Mouse (Mus musculus) stomach, embryonic 14.5 days (tissue): ENCODE results near the gene Slc12a5. TPM values are rescaled to one million over a fixed set of nuclear protein-coding genes. Genes with fewer than 3 reads are reported as not detected.

Experiments
- ATAC-seq: fragments of 200-750 bp; cut with Nextera tagmentation; 2 replicates; pipeline ENCODE4 v1.8.0; 2017; ENCODE audit warnings: low read depth, moderate TSS enrichment; ENCODE audit not compliant: insufficient number of reproducible peaks, insufficient read depth, low FRiP score
- H3K27ac ChIP-seq: fragments of 300-500 bp; sonication (generic); 2 replicates; pipeline ENCODE4 v1.5.1; 2014; ENCODE audit warnings: mild to moderate bottlenecking, low read length, moderate library complexity, mixed read lengths
- H3K27me3 ChIP-seq: fragments of 300-500 bp; sonication (generic); 2 replicates; pipeline ENCODE4 v1.6.1; 2014; ENCODE audit warnings: low read length, control low read depth, mixed read lengths; ENCODE audit not compliant: control insufficient read depth, insufficient read depth
- H3K36me3 ChIP-seq: fragments of 300-500 bp; sonication (generic); 2 replicates; pipeline ENCODE4 v1.6.1; 2014; ENCODE audit warnings: mild to moderate bottlenecking, control low read depth, low read length, moderate library complexity, mixed read lengths; ENCODE audit not compliant: control insufficient read depth, insufficient read depth
- H3K4me1 ChIP-seq: fragments of 300-500 bp; sonication (generic); 2 replicates; pipeline ENCODE4 v1.6.1; 2014; ENCODE audit warnings: low read length, control low read depth, mixed read lengths; ENCODE audit not compliant: control insufficient read depth, insufficient read depth
- H3K4me2 ChIP-seq: fragments of 300-500 bp; sonication (generic); replicated peaks from 2 replicates; pipeline ENCODE4 v1.6.1; 2014; ENCODE audit warnings: low read depth, low read length, control low read depth
- H3K4me3 ChIP-seq: fragments of 300-500 bp; sonication (generic); 2 replicates; pipeline ENCODE4 v1.5.1; 2014; ENCODE audit warnings: low read depth, low read length, control low read depth
- H3K9ac ChIP-seq: fragments of 300-500 bp; sonication (generic); replicated peaks from 2 replicates; pipeline ENCODE4 v1.6.1; 2014; ENCODE audit warnings: low read depth, mild to moderate bottlenecking, control low read depth, low read length, moderate library complexity, mixed read lengths
- H3K9me3 ChIP-seq: fragments of 300-500 bp; sonication (generic); 2 replicates; pipeline ENCODE4 v1.6.1; 2016; ENCODE audit warnings: low read depth, low read length, control low read depth; ENCODE audit not compliant: control insufficient read depth
- WGBS: fragments of 180-500 bp; shearing (Covaris S2); extraction: QIAGEN DNeasy Blood & Tissue Kit; methylation state at CpG from one replicate; pipeline ENCODE4 v1.1.7; 2014; 5-methylcytosine and 5-hydroxymethylcytosine counted together
- polyA plus RNA-seq: library from polyadenylated mRNA; unstranded; fragments of >200 nt; fragmentation: Nextera tagmentation; extraction: Ambion mirVana; gene quantifications from 2 replicates; pipeline ENCODE4 v1.2.1, GENCODE M21; 2014

Gene Slc12a5
- polyA plus RNA-seq, 1 experiment from 2014 or later, result 2.1 TPM

DNA sequence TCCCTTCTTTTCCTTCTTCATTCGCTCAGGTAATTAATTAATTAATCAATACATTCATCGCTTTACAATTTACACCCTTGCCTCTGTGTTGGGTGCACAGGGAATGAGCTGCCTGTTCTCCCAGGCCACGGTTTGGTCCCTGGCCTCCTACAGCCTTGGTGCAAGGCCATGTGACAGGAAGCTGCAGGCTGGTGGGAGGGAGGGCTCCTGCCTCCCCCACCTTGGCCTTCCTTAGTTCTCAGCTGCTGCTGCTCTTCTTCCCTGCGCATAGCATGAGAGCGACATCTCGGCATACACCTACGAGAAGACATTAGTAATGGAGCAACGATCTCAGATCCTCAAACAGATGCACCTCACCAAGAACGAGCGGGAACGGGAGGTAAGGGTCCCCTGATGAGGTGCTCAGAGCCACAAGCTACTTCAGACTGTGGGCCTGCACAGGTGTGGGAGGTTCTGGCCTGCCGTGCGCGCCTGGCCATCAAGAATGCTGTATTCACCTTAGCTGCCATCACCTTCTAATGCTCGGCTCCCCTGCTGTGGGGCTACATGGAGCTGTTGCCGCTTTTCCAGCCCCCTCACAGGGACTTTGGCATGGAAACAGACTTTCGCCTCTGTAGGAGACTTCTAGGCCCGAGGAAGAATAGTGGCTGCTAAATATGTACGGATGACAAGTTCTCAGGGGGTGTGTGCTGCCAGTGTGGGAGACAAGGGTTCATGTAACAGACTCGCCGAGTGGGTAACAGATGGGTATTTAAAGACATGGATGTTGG, 34.2 kb downstream of the Slc12a5 start:
- 59% methylated on average over 21 of the region's 21 CpGs for WGBS
- H3K36me3 ChIP-seq, result peaks cover under 1% of the 10 kb centered on the region; the same call in 1 of the 2 replicates
- H3K4me3 ChIP-seq, result no peak overlapping the region
- H3K9me3 ChIP-seq, result no peaks in the 10 kb centered on the region
- peaks cover 15% of the 10 kb centered on the region for H3K4me1 ChIP-seq
- no peak overlapping the region for H3K27ac ChIP-seq
- no peak for ATAC-seq
- peaks cover 12% of the 10 kb centered on the region; the same call in 1 of the 2 replicates for H3K27me3 ChIP-seq
- H3K9ac ChIP-seq, result no peak overlapping the region
- no peak overlapping the region for H3K4me2 ChIP-seq

DNA sequence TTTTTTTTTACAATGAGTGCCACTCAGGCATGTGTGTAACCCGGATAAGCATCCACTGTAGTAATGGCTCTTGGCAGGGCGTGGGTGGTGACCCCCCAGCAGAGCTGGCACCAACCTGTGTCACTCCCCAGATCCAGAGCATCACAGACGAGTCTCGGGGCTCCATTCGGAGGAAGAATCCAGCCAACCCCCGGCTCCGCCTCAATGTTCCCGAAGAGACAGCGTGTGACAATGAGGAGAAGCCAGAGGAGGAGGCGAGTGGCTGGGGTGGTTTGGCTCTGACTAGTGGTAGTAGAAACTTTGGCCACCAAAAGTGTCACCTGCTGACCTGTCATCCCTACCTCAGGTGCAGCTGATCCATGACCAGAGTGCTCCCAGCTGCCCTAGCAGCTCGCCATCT, 35.4 kb downstream of the Slc12a5 start:
- Histone ChIP-seq H3K9ac (no peak overlapping the region), H3K4me2 (no peak overlapping the region), H3K4me3 (no peak overlapping the region), H3K9me3 (no peaks in the 10 kb centered on the region), H3K36me3 (peaks cover 9% of the 10 kb centered on the region), H3K27ac (no peak overlapping the region), H3K4me1 (peaks cover 15% of the 10 kb centered on the region), H3K27me3 (peaks cover 12% of the 10 kb centered on the region; the same call in 1 of the 2 replicates)
- 69% methylated on average over 11 of the region's 11 CpGs for WGBS
- no peak for ATAC-seq

DNA sequence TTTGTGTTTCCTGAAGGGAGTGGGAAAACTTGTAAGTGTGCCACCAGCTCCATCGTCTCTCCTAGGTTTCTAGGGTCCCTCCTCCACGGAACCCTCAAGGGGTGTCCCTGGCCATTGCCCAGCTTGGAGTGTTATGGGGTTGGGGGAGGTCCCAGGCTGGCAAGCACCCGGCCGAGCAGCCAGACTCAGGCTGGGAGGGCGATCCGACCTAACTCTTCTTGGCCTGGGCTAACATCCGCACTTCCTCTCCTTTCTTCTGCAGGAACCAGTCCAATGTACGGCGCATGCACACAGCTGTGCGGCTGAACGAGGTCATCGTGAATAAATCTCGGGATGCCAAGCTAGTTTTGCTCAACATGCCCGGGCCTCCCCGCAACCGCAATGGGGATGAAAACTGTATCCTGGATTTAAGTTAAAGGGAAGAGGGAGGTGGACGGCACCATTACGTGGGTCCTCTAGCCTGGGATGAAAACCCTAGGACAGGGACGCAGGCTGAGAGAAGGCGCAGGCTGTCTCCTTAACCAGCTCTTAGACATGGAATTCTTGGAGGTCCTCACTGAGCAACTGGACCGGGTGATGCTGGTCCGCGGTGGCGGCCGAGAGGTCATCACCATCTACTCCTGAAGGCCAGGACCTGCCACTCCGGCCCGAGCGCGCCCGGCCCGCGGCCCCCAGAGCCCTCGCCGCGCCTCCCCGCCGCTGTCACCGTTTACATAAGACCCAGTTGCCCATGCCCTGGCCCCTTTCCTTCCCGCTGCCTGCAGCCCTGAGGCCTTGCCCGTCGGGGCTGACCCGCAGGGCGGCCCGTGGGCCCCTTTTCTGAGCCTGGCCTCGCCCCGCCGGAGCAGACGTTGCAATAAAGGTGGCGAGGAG, 36.5 kb downstream of the Slc12a5 start:
- H3K4me1 ChIP-seq, result peaks cover 15% of the 10 kb centered on the region
- no peak for ATAC-seq
- peaks cover 20% of the 10 kb centered on the region for H3K36me3 ChIP-seq
- 8% methylated on average over 40 of the region's 49 CpGs for WGBS
- H3K4me2 ChIP-seq, result peak overlapping the region; percentile 62
- peaks cover 12% of the 10 kb centered on the region; the same call in 1 of the 2 replicates for H3K27me3 ChIP-seq
- H3K9me3 ChIP-seq, result no peaks in the 10 kb centered on the region
- H3K27ac ChIP-seq, result no peak overlapping the region
- peak overlapping the region; percentile 29 for H3K4me3 ChIP-seq
- H3K9ac ChIP-seq, result no peak overlapping the region

DNA sequence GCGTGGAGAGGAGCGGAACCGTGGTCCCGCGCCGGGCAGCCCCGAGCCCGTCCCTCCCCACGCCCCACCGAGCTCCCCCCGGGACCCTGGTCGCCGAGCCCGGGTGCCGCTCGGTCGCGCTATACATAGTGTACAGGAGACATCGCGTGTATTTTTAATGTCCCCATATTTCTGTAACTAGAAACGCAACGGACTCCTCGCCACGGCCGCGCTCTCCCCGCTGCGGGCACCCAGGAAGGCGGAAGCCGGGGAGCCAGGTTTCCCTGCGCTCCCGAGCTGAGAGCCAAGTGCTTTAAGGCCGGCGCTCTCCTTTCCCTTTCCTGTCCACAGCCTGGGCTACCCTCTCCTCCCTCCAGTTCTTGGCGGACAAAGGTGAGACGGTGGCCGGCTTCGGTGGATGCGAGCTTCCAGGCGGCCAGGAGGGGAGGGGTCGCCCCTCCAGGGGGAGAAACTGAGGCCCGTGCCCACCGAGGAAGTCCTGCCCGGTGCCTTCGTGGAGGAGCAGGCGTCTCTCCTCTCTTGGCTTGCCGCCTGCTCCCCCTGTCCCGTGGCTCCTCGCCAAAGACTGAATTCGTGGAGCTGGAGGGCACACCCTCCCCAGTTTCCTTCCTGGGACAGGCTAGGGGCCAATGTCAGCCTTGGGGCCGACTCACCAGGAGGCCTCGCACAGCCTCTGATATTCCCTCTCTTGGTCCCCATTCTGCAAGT, 37.3 kb downstream of the Slc12a5 start:
- Histone ChIP-seq H3K9ac (no peak overlapping the region), H3K4me3 (peak overlapping the region; percentile 29), H3K27ac (no peak overlapping the region), H3K4me1 (peaks cover 15% of the 10 kb centered on the region), H3K36me3 (peaks cover 28% of the 10 kb centered on the region), H3K27me3 (peaks cover 12% of the 10 kb centered on the region; the same call in 1 of the 2 replicates), H3K9me3 (no peaks in the 10 kb centered on the region), H3K4me2 (peak overlapping the region; percentile 62)
- ATAC-seq, result no peak
- under 1% methylated on average over 50 of the region's 52 CpGs for WGBS

DNA sequence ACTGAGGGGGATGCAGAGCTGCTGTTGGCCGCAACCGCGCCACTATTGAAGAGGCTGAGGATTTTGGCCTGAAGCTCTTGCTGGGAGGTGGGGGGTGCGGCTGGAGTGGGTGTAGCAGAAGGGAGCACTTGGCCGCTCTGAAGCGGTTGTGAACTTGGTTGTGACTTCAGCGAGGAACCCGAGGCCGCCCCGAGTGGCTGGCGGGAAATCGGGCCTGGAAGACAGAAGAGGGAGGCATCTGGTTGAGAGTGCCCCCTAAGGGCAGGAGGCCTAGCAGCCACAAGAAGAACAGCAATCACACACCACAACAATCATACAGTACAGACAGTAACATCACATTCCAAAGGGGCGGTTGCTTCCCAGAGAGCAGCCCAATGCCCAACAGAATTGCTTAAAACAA, 41.4 kb downstream of the Slc12a5 start:
- Histone ChIP-seq H3K9me3 (no peaks in the 10 kb centered on the region), H3K4me3 (no peak overlapping the region), H3K9ac (no peak overlapping the region), H3K27me3 (peaks cover 12% of the 10 kb centered on the region; the same call in 1 of the 2 replicates), H3K27ac (no peak overlapping the region), H3K36me3 (peaks cover 65% of the 10 kb centered on the region), H3K4me1 (peaks cover 15% of the 10 kb centered on the region), H3K4me2 (no peak overlapping the region)
- WGBS, result 87% methylated on average over 13 of the region's 13 CpGs
- no peak for ATAC-seq

DNA sequence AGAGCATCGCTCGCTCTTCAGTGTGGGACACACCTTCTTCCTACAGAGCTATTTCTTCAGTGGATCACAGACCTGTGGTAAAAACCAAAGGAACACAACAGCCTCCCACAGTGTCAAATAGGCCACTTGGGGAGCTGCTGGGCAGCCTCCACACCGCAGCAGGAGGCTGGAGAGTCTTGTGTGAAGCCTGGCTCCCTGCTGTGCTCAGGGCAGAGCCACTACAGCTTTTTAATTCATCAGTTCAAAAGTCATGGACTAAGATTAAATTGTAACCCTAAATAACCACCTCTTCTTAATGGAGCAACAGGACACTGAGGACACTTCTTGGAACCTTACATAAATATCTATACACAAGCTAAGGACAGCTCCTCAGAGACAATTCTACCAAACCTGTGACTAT, 42.5 kb downstream of the Slc12a5 start:
- Histone ChIP-seq H3K9ac (no peak overlapping the region), H3K27ac (no peak overlapping the region), H3K27me3 (peaks cover 8% of the 10 kb centered on the region; the same call in 1 of the 2 replicates), H3K4me2 (no peak overlapping the region), H3K4me3 (no peak overlapping the region), H3K36me3 (peaks cover 77% of the 10 kb centered on the region), H3K4me1 (peaks cover 5% of the 10 kb centered on the region), H3K9me3 (no peaks in the 10 kb centered on the region)
- 86% methylated on average over 3 of the region's 3 CpGs for WGBS
- ATAC-seq, result no peak

DNA sequence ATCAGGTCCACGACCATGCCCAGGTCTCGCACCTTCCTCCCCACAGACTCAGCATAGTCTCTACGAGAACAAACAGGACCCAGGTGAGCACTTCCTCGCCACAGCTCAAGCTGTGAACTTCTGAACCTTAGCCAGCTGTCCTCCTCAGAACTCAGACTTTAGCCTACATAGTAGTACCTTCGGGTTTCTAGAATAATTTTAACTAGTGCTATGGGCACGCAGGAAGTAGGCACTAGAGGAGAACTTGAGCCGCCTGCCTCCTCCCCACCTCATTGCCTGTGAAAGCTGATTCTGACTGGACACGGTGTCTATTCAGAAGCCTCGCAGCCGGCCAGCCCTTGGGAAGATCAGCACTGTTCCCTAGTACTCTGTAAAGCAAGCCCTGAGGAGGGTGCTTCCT, 43.6 kb downstream of the Slc12a5 start:
- no peak for ATAC-seq
- H3K4me2 ChIP-seq, result no peak overlapping the region
- no peak overlapping the region for H3K27ac ChIP-seq
- WGBS, result 89% methylated on average over 10 of the region's 10 CpGs
- no peak overlapping the region for H3K9ac ChIP-seq
- no peaks in the 10 kb centered on the region for H3K4me1 ChIP-seq
- H3K9me3 ChIP-seq, result no peaks in the 10 kb centered on the region
- no peak overlapping the region for H3K4me3 ChIP-seq
- H3K36me3 ChIP-seq, result peaks cover 87% of the 10 kb centered on the region
- peaks cover 2% of the 10 kb centered on the region; the same call in 1 of the 2 replicates for H3K27me3 ChIP-seq

DNA sequence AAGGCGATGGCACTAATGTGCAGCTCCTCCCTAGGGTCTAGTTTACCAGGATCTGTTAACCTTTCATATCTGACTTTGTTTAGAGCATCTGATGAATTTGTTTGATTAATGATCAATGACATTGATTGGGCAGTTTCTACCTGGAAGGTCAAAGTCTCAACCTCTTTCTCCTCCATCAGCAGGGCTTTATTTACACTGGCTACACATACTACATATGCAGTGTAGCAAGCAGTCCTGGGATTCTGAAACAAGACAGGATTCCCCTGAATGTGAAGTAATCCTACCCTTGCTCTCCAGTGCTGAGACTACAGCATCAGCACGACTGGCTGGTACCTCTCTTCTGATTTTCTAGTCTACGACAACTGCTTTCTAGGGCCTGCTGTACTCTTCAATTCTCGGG, 46.2 kb downstream of the Slc12a5 start:
- no peaks in the 10 kb centered on the region for H3K27me3 ChIP-seq
- H3K9me3 ChIP-seq, result no peaks in the 10 kb centered on the region
- H3K4me2 ChIP-seq, result no peak overlapping the region
- WGBS, result 91% methylated on average over 4 of the region's 4 CpGs
- no peak overlapping the region for H3K4me3 ChIP-seq
- H3K36me3 ChIP-seq, result peaks cover 96% of the 10 kb centered on the region
- no peaks in the 10 kb centered on the region for H3K4me1 ChIP-seq
- H3K9ac ChIP-seq, result no peak overlapping the region
- no peak for ATAC-seq
- H3K27ac ChIP-seq, result no peak overlapping the region
